Mouse (Mus musculus) lung, adult 2 months (tissue): ENCODE measurements at regions not wholly inside any gene's neighbourhood (a gene's known extent, or its start where the extent isn't known, plus 50 kb on each side); places are given as distances from the start of the nearest gene placed in this dataset.

Experiments
- CTCF ChIP-seq: fragments of 200-500 bp; IDR thresholded peaks from 2 replicates; pipeline ENCODE4 v1.5.1; 2011; ENCODE audit warnings: mild to moderate bottlenecking, low read length, control low read depth; ENCODE audit not compliant: insufficient read depth
- POLR2A ChIP-seq: fragments of 200-500 bp; IDR thresholded peaks from 2 replicates; pipeline ENCODE4 v1.6.1; 2011; ENCODE audit warnings: low read depth, mild to moderate bottlenecking, control low read depth, low read length, borderline replicate concordance; ENCODE audit errors: extremely low read depth

GRCm38 (mm10) chr10:109566675-109567074, 555.9 kb upstream of the Syt1 start:
- no peak for TF ChIP-seq CTCF
- no peak for TF ChIP-seq POLR2A
